Mouse (Mus musculus): ENCODE results near the gene Gm6592. TPM values are rescaled to one million over a fixed set of nuclear protein-coding genes. Genes with fewer than 3 reads are reported as not detected.
"Not testable (repeated sequence)": the region's sequence is repeated elsewhere in the genome, so short reads cannot be mapped to it uniquely, and the experiment has no call there.

Gene Gm6592
- not detected in 2 replicates for polyA plus RNA-seq (2015; fragmentation: Nextera tagmentation; extraction: Ambion mirVana)

- WGBS, result 46% methylated on average over 1 of the region's 1 CpGs
- ATAC-seq (ENCODE audit: extremely low read depth, insufficient number of reproducible peaks, low FRiP score, low TSS enrichment), result no peak
- Histone ChIP-seq H3K9ac (no peak within 1 kb of the TSS), H3K9me3 (no peaks in the 10 kb centered on the region), H3K27ac (replicated peaks) (no peak within 1 kb of the TSS), H3K36me3 (no peaks in the 10 kb centered on the region), H3K4me1 (no peaks in the 10 kb centered on the region), H3K27me3 (replicated peaks) (no peaks in the 10 kb centered on the region), H3K4me2 (no peak within 1 kb of the TSS), H3K4me3 (no peak within 1 kb of the TSS)
These were observed at the start of gene Gm6592 for GRCm38 (mm10) chrX:8843694-8844093. Gene Gm6592 (plus strand): TSS chrX:8843994.

GRCm38 (mm10) chrX:8803391-8803790 is 40.4 kb upstream of the Gm6592 start, which contains the start of gene Ssxb5:
Gene Ssxb5 (plus strand): TSS chrX:8803691.
- not testable (repeated sequence) for H3K4me2 ChIP-seq; H3K27ac ChIP-seq (replicated peaks); H3K9me3 ChIP-seq; ATAC-seq (ENCODE audit: extremely low read depth, insufficient number of reproducible peaks, low FRiP score, low TSS enrichment); H3K4me1 ChIP-seq; H3K36me3 ChIP-seq; H3K27me3 ChIP-seq (replicated peaks); H3K9ac ChIP-seq; H3K4me3 ChIP-seq
- 57% methylated on average over 4 of the region's 4 CpGs for WGBS

- Histone ChIP-seq H3K36me3 (no peaks in the 10 kb centered on the region), H3K27ac (replicated peaks) (no peak overlapping the region), H3K4me2 (no peak overlapping the region), H3K9me3 (no peaks in the 10 kb centered on the region), H3K4me3 (no peak overlapping the region), H3K9ac (no peak overlapping the region), H3K27me3 (replicated peaks) (no peaks in the 10 kb centered on the region), H3K4me1 (no peaks in the 10 kb centered on the region)
- no peak for ATAC-seq (ENCODE audit: extremely low read depth, insufficient number of reproducible peaks, low FRiP score, low TSS enrichment)
These were observed 11.8 kb upstream of the Gm6592 start for GRCm38 (mm10) chrX:8832043-8832442.

GRCm38 (mm10) chrX:8852486-8852885 is 8.7 kb downstream of the Gm6592 start:
- no peak for ATAC-seq (ENCODE audit: extremely low read depth, insufficient number of reproducible peaks, low FRiP score, low TSS enrichment)
- Histone ChIP-seq H3K4me1 (no peaks in the 10 kb centered on the region), H3K4me3 (no peak overlapping the region), H3K36me3 (no peaks in the 10 kb centered on the region), H3K27ac (replicated peaks) (no peak overlapping the region), H3K9me3 (no peaks in the 10 kb centered on the region), H3K27me3 (replicated peaks) (no peaks in the 10 kb centered on the region), H3K9ac (no peak overlapping the region), H3K4me2 (no peak overlapping the region)
- WGBS, result 81% methylated on average over 10 of the region's 10 CpGs

DNA sequence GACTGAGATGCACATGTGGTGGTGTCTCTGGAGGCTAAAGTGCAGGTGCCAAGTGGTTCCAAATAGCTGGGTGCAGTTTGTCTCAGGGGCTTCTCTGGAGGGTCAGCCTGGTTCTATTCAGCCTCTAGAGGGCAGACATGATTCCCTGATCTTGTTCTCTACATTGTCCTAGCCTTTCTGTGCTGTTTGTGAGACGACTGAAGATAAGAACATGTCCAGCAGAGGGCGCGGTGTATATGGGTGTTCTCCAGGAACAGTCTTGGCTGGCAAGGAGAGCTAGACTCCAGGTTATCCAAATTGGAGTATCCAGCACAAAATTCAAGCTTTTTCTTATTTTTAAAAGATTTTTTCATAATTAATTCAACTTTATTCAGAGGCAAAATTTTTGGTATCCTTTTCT is 20.5 kb downstream of the Gm6592 start:
- not testable (repeated sequence) for H3K4me2 ChIP-seq; H3K4me3 ChIP-seq; H3K9me3 ChIP-seq; H3K4me1 ChIP-seq; H3K9ac ChIP-seq; H3K36me3 ChIP-seq; ATAC-seq (ENCODE audit: extremely low read depth, insufficient number of reproducible peaks, low FRiP score, low TSS enrichment); H3K27me3 ChIP-seq (replicated peaks); H3K27ac ChIP-seq (replicated peaks)
- 2% methylated on average over 3 of the region's 3 CpGs for WGBS

DNA sequence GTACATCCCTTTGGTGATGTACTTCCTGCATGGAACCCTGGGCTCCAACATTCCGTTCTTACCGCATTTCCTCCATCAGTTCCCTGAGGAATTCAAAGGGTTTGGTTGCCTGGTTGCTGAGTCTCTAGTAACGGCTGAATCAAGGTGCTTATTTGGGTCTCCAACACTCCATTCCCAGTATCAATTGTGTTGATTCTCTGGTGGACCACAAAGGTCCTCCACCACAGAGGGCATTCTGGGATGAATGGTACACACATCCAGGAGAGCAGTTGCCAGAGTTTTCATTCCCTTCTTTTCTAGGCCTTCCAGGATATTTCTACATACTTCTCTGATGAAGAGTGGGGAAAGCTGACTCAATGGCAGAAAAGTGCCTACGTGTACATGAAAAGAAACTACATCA is 30.2 kb downstream of the Gm6592 start, which contains the start of gene Gm5751:
Gm5751 (plus strand) TSS at position 301 of the 400 bp plus-strand sequence.
- not testable (repeated sequence) for H3K4me2 ChIP-seq; H3K9me3 ChIP-seq; ATAC-seq (ENCODE audit: extremely low read depth, insufficient number of reproducible peaks, low FRiP score, low TSS enrichment); H3K27ac ChIP-seq (replicated peaks); H3K27me3 ChIP-seq (replicated peaks); H3K9ac ChIP-seq; H3K4me1 ChIP-seq; H3K4me3 ChIP-seq; H3K36me3 ChIP-seq
- 73% methylated on average over 3 of the region's 4 CpGs for WGBS

GRCm38 (mm10) chrX:8884336-8884735 is 40.5 kb downstream of the Gm6592 start:
- 58% methylated on average over 4 of the region's 4 CpGs for WGBS
- H3K4me1 ChIP-seq, result no peaks in the 10 kb centered on the region
- no peak overlapping the region for H3K27ac ChIP-seq (replicated peaks)
- H3K9ac ChIP-seq, result no peak overlapping the region
- no peaks in the 10 kb centered on the region for H3K9me3 ChIP-seq
- H3K4me3 ChIP-seq, result no peak overlapping the region
- ATAC-seq (ENCODE audit: extremely low read depth, insufficient number of reproducible peaks, low FRiP score, low TSS enrichment), result no peak
- no peaks in the 10 kb centered on the region for H3K36me3 ChIP-seq
- H3K27me3 ChIP-seq (replicated peaks), result no peaks in the 10 kb centered on the region
- H3K4me2 ChIP-seq, result no peak overlapping the region

GRCm38 (mm10) chrX:8891975-8892342 is 48.2 kb downstream of the Gm6592 start:
- 30% methylated on average over 4 of the region's 9 CpGs for WGBS
- H3K4me2 ChIP-seq, result peak overlapping the region; percentile 78
- no peak for ATAC-seq (ENCODE audit: extremely low read depth, insufficient number of reproducible peaks, low FRiP score, low TSS enrichment)
- no peaks in the 10 kb centered on the region for H3K9me3 ChIP-seq
- peak overlapping the region; percentile 66 for H3K4me3 ChIP-seq
- peak overlapping the region; percentile 86 for H3K9ac ChIP-seq
- H3K4me1 ChIP-seq, result no peaks in the 10 kb centered on the region
- peaks cover 17% of the 10 kb centered on the region for H3K27me3 ChIP-seq (replicated peaks)
- H3K27ac ChIP-seq (replicated peaks), result no peak overlapping the region
- no peaks in the 10 kb centered on the region for H3K36me3 ChIP-seq

DNA sequence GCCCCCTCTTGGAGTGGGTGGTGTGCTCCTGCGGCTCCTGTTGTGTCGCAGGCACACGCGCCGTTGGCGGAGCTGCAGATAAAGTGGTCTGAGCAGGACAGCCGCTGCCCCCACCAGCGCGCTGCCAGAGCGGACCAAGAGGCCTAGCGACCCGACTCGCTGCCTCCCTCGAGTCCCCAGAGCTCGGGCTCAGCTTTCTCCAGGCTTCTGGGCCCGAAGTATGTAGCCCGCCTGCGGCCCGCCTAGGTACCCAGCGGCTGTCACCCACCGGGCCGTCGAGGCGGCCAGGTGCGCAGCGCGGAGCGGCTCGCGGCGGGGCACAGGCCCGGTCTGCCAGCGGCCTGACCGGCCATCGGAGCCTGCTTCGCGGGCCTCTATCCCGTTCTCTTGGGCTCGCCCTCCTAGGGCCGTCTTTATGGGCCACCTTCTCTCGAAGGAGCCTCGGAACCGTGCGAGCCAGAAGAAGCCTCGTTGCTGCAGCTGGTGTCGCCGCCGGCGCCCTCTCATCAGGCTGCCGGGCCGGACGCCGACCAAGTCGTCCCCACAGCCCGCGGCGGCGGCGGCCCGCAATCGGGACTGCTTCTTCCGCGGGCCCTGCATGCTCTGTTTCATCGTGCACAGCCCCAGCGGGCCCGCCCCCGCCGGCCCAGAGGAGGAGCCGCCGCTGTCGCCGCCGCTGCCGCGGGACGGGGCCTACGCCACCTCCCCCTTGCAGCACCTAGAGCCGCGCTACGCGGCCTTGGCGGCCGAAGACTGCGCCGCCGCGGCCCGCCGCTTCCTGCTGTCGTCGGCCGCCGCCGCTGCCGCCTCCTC is 48.8 kb downstream of the Gm6592 start, which contains the start of gene B630019K06Rik:
B630019K06Rik (plus strand) TSS at position 40 of the 813 bp plus-strand sequence.
- no peaks in the 10 kb centered on the region for H3K36me3 ChIP-seq
- no peaks in the 10 kb centered on the region for H3K4me1 ChIP-seq
- H3K27ac ChIP-seq (replicated peaks), result peak within 1 kb of the TSS; percentile 80
- H3K9me3 ChIP-seq, result no peaks in the 10 kb centered on the region
- H3K4me3 ChIP-seq, result peak within 1 kb of the TSS; percentile 66
- peak; percentile 73; the same call in 1 of the 2 replicates for ATAC-seq (ENCODE audit: extremely low read depth, insufficient number of reproducible peaks, low FRiP score, low TSS enrichment)
- 6% methylated on average over 62 of the region's 95 CpGs for WGBS
- H3K9ac ChIP-seq, result peak within 1 kb of the TSS; percentile 86
- peaks cover 17% of the 10 kb centered on the region for H3K27me3 ChIP-seq (replicated peaks)
- H3K4me2 ChIP-seq, result peak within 1 kb of the TSS; percentile 78

DNA sequence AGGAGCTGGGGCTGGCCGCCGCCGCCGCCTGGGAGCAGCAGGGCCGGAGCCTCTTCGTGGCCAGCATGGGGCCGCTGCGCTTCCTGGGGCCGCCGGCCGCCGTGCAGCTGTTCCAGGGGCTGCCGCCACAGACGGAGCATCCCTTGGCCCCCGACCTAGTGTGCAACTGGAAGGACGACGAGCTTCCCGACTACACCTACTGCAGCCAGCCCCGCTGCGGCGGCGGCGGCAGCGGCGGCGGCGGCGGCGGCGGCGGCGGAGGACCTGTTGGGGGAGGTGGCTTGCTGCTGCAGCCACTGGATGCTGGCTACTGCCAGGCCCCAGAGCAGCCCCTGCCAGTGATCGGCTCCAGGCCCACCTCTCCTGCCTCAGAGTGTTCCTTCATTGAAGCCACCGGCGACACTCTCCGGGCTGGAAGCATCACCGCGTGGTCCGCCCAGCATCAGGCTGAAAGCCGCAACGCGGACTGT is 49.4 kb downstream of the Gm6592 start:
- Histone ChIP-seq H3K9ac (peak overlapping the region; percentile 86), H3K4me1 (no peaks in the 10 kb centered on the region), H3K36me3 (no peaks in the 10 kb centered on the region), H3K4me3 (peak overlapping the region; percentile 66), H3K27me3 (replicated peaks) (peaks cover 17% of the 10 kb centered on the region), H3K27ac (replicated peaks) (peak overlapping the region; percentile 80), H3K4me2 (peak overlapping the region; percentile 78), H3K9me3 (no peaks in the 10 kb centered on the region)
- ATAC-seq (ENCODE audit: extremely low read depth, insufficient number of reproducible peaks, low FRiP score, low TSS enrichment), result no peak
- WGBS, result 9% methylated on average over 29 of the region's 42 CpGs

All from heart, embryonic 13.5 days (tissue).